Mouse (Mus musculus) neural tube, embryonic 11.5 days (tissue): ENCODE results near the gene Gm20219. TPM values are rescaled to one million over a fixed set of nuclear protein-coding genes. Genes with fewer than 3 reads are reported as not detected.

ENCODE experiments used
- ATAC-seq: fragments of 200-750 bp; cut with Nextera tagmentation; 2 replicates; pipeline ENCODE4 v1.8.0; 2017; ENCODE audit warnings: moderate number of reproducible peaks, mild to moderate bottlenecking, moderate TSS enrichment, moderate library complexity; ENCODE audit not compliant: insufficient read depth, low FRiP score, low TSS enrichment
- DNase-seq: peaks from one replicate; pipeline ENCODE4 v3.0.0-alpha.2; 2015; ENCODE audit warnings: low spot score
- H3K27ac ChIP-seq: fragments of 300-500 bp; sonication (generic); 2 replicates; pipeline ENCODE4 v1.5.1; 2014; ENCODE audit warnings: low read depth, mild to moderate bottlenecking, low read length
- H3K27me3 ChIP-seq: fragments of 300-500 bp; sonication (generic); 2 replicates; pipeline ENCODE4 v1.6.1; 2014; ENCODE audit warnings: mild to moderate bottlenecking, low read length, mixed read lengths; ENCODE audit not compliant: control insufficient read depth, insufficient read depth
- H3K36me3 ChIP-seq: fragments of 300-500 bp; sonication (generic); 2 replicates; pipeline ENCODE4 v1.6.1; 2014; ENCODE audit warnings: mild to moderate bottlenecking, low read length, moderate library complexity, mixed read lengths; ENCODE audit not compliant: control insufficient read depth, insufficient read depth
- H3K4me1 ChIP-seq: fragments of 300-500 bp; sonication (generic); 2 replicates; pipeline ENCODE4 v1.6.1; 2014; ENCODE audit warnings: low read length, mixed read lengths; ENCODE audit not compliant: control insufficient read depth, insufficient read depth
- H3K4me2 ChIP-seq: fragments of 300-500 bp; sonication (generic); 2 replicates; pipeline ENCODE4 v1.6.1; 2014; ENCODE audit warnings: low read depth, mild to moderate bottlenecking, moderate library complexity
- H3K4me3 ChIP-seq: fragments of 300-500 bp; sonication (generic); 2 replicates; pipeline ENCODE4 v1.5.1; 2014; ENCODE audit warnings: low read depth, low read length
- H3K9ac ChIP-seq: fragments of 300-500 bp; sonication (generic); 2 replicates; pipeline ENCODE4 v1.6.1; 2014; ENCODE audit warnings: mild to moderate bottlenecking, low read length
- H3K9me3 ChIP-seq: fragments of 300-500 bp; sonication (generic); 2 replicates; pipeline ENCODE4 v1.6.1; 2016; ENCODE audit warnings: low read length; ENCODE audit not compliant: control insufficient read depth
- WGBS: fragments of 180-500 bp; shearing (Covaris S2); extraction: QIAGEN DNeasy Blood & Tissue Kit; methylation state at CpG from one replicate; pipeline ENCODE4 v1.1.7; 2014; 5-methylcytosine and 5-hydroxymethylcytosine counted together
- polyA plus RNA-seq: library from polyadenylated mRNA; unstranded; fragments of >200 nt; fragmentation: Nextera tagmentation; extraction: Ambion mirVana; gene quantifications from 2 replicates; pipeline ENCODE4 v1.2.1, GENCODE M21; 2014

Gm20219 gene
- 1.1 and 2.1 TPM in 2 replicates for polyA plus RNA-seq

DNA sequence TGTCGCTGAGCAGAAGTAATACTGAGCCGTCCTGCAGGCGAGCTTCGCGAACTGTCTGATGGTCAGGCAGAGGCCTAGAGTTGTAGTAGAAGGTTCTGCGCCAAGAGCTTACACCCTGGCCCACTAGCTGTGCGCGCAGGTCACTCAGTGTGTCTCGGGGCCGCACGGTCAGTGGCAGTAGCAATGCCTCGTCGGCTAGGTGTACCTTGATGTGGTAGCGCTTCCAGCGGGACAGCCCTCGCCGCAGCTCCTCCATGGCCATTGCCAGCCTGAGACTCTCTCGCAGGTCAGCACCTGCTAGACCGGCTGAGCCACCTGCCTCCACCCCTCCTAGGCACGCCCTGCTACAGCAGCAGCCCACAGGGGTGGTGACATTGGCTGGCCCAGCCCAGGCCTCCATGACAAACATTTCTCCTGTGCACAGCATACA lies at the start of gene Gm20219:
Gene Gm20219, minus strand, starts transcription at position 266 of the 430 bp plus-strand sequence.
- Histone ChIP-seq H3K4me1 (peaks cover 9% of the 10 kb centered on the region; the same call in 1 of the 2 replicates), H3K4me3 (no peak within 1 kb of the TSS), H3K27me3 (no peaks in the 10 kb centered on the region), H3K36me3 (no peaks in the 10 kb centered on the region; the same call in 1 of the 2 replicates), H3K27ac (no peak within 1 kb of the TSS), H3K9me3 (no peaks in the 10 kb centered on the region), H3K9ac (no peak within 1 kb of the TSS), H3K4me2 (no peak within 1 kb of the TSS)
- ATAC-seq (no peak), DNase-seq (no peak)
- WGBS = 80% methylated on average over 20 of the region's 20 CpGs

DNA sequence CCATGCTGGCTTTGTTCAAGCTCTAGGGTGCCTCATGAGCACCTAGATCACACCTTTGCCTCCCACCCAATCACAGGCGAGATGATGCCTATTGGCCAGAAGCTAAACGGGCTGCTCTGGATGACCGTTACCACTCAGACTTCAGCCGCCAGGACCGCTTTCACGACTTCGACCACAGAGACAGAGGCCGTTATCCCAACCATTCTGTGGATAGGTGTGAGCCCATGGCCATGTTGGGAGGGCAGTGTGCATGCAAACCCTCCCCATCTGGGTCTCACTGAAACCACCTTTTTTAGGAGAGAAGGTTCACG lies 49.8 kb upstream of the Gm20219 start:
- Histone ChIP-seq H3K27ac (no peak overlapping the region), H3K4me3 (no peak overlapping the region), H3K27me3 (no peaks in the 10 kb centered on the region), H3K4me2 (no peak overlapping the region), H3K4me1 (peaks cover 6% of the 10 kb centered on the region; the same call in 1 of the 2 replicates), H3K36me3 (peaks cover 55% of the 10 kb centered on the region), H3K9ac (no peak overlapping the region), H3K9me3 (no peaks in the 10 kb centered on the region)
- 87% methylated on average over 9 of the region's 9 CpGs for WGBS
- ATAC-seq (no peak), DNase-seq (no peak)

DNA sequence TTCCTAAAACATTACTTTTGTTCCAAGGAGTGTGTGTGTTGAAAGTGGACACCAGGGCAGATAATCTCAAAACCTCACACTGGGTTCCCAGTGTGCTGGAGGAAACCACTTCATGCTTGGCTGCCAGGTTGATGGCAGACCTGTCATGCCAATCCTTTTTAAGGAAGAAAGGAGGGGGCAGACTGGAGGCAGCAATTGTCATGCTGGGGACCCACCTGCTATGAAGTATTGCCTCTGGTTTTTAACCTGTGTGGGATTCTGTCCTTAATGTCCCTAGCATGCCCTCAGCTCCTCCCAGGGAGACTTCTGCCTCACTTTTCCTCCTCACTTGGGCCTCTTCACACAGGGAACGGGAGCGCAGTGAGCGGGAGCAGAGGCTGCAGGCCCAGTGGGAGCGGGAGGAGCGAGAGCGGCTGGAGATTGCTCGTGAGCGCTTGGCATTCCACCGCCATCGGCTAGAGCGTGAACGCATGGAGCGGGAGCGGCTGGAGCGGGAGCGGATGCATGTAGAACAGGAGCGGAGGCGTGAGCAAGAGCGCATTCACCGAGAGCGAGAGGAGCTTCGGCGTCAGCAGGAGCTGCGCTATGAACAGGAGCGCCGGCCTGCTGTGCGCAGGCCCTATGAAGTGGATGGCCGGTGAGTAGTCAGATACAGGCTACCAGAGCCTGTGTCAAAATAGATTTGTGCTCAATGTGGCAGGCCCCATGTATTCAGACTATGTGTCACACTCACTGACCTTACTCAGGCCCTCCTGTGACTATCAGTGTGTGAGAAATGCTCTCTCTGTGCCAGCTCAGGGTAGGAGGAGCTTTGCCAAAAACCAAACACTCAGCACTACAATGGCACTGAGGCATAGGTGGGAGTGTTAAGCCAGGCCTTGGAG lies 49.2 kb upstream of the Gm20219 start:
- 97% methylated on average over 28 of the region's 28 CpGs for WGBS
- H3K27me3 ChIP-seq = no peaks in the 10 kb centered on the region
- H3K4me3 ChIP-seq = no peak overlapping the region
- H3K4me1 ChIP-seq = peaks cover 2% of the 10 kb centered on the region; the same call in 1 of the 2 replicates
- no peak overlapping the region for H3K9ac ChIP-seq
- peaks cover 55% of the 10 kb centered on the region for H3K36me3 ChIP-seq
- H3K9me3 ChIP-seq = no peaks in the 10 kb centered on the region
- H3K27ac ChIP-seq = no peak overlapping the region
- no peak for ATAC-seq
- DNase-seq = no peak
- H3K4me2 ChIP-seq = no peak overlapping the region

DNA sequence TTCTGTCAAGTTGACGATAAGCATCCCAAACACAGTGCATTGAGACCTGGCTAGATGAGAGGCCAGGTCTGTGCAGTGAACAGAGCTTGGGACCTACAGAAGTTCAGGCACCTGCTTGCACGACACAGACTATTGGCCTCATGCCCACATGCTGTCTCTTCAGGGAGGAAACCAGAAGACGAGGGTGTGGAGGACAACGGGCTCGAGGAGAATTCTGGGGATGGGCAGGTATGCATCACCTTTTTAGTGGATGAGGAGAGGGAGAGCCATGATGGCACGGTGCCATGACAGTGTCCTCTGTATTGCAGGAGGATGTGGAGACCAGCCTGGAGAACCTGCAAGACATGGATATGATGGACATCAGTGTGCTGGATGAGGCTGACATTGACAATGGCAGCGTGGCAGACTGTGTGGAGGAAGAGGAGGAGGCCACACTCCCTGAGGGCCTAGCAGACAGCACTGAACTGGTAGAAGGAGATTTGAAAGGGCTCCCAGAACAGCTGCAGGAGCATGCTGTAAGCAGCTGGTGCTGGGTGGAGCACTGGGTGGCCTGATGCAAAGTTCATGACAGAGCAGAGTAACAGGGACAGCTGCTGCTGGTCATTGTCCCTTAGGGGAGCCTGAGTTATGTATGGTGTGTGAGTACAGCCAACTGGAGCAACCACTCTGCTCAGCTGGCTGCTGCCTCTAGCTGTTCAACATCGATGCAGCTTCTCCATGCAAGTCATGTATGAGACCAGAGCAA lies 39.5 kb upstream of the Gm20219 start:
- Histone ChIP-seq H3K9ac (no peak overlapping the region), H3K27ac (no peak overlapping the region), H3K4me3 (no peak overlapping the region), H3K9me3 (no peaks in the 10 kb centered on the region), H3K4me1 (no peaks in the 10 kb centered on the region), H3K4me2 (no peak overlapping the region), H3K36me3 (peaks cover 52% of the 10 kb centered on the region), H3K27me3 (no peaks in the 10 kb centered on the region)
- DNase-seq = no peak
- ATAC-seq = no peak
- 94% methylated on average over 8 of the region's 8 CpGs for WGBS

DNA sequence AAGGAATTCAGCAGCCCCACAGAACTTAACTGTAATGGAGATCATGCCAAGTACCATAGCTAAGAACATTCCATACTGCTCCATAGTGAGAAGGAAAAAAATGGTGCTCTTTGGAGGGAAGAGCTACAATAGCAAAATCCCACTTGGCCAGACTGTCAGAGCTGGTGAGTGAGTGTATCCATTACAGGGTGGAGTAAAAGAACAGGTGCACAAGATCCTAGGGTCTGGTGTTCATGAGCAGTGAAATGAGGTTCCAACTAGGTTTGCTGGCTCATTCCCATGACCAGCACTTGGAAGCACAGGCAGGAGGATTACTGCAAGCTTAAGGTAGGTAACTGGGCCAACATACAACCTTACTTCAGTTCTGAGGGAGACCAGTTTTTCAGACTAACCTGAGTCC lies 38.4 kb upstream of the Gm20219 start:
- no peak for DNase-seq
- no peaks in the 10 kb centered on the region for H3K27me3 ChIP-seq

DNA sequence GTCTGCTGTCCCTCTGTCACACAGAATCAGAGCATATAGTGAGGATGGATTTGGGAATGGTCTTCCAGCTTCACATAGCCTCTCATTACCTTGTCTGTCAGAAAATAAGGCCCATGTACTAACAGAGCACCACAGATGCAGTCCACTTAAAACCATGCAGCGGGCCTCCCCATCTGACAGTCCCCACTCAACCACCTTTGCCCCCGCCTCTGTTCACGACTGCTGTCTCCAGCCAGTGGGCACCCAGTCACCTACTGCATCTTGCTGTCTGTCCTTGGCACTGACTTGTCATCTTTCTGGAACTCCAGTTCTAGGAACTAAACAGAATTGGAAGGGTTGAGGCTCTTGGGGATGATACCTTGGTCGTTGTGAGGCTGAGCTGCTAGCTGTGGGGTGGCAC lies 34.7 kb upstream of the Gm20219 start:
- Histone ChIP-seq H3K27me3 (no peaks in the 10 kb centered on the region), H3K4me1 (peaks cover 14% of the 10 kb centered on the region), H3K27ac (no peak overlapping the region), H3K9ac (no peak overlapping the region), H3K4me2 (no peak overlapping the region), H3K4me3 (no peak overlapping the region), H3K36me3 (peaks cover 33% of the 10 kb centered on the region), H3K9me3 (no peaks in the 10 kb centered on the region)
- no peak for DNase-seq
- ATAC-seq = no peak
- WGBS = 93% methylated on average over 4 of the region's 4 CpGs

More for the DNA sequence above, 38.4 kb upstream of the Gm20219 start:
- H3K4me3 ChIP-seq = no peak overlapping the region
- H3K4me2 ChIP-seq = no peak overlapping the region
- H3K9ac ChIP-seq = no peak overlapping the region
- no peaks in the 10 kb centered on the region for H3K9me3 ChIP-seq
- peaks cover 50% of the 10 kb centered on the region for H3K36me3 ChIP-seq
- H3K4me1 ChIP-seq = no peaks in the 10 kb centered on the region
- no peak for ATAC-seq
- no peak overlapping the region for H3K27ac ChIP-seq

DNA sequence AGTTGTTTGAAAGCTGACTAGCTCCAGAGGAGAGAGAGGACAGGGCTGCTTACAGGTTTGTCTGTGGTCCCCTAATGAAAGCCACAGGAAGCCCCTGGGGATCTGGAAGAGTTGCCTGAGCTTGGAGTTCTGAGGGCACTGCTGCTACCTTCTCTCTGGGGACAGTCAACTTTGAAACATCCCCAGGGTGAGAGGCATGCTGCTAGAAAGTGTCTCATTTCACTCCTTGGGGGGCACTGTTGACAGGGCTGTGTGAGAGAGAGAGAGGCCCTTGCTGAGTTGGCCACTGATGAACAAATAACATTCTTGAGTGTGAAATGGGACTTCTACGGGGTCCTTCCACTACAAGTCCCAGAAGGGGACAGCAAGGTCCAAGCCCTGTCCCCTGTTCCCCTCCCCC lies 33.6 kb upstream of the Gm20219 start:
- H3K4me1 ChIP-seq = peaks cover 23% of the 10 kb centered on the region
- H3K4me2 ChIP-seq = no peak overlapping the region
- no peak overlapping the region for H3K9ac ChIP-seq
- H3K27ac ChIP-seq = no peak overlapping the region
- no peak for ATAC-seq
- H3K4me3 ChIP-seq = no peak overlapping the region
- H3K36me3 ChIP-seq = peaks cover 27% of the 10 kb centered on the region
- no peaks in the 10 kb centered on the region for H3K27me3 ChIP-seq
- 50% methylated on average over 1 of the region's 1 CpGs for WGBS
- no peaks in the 10 kb centered on the region for H3K9me3 ChIP-seq
- DNase-seq = no peak

DNA sequence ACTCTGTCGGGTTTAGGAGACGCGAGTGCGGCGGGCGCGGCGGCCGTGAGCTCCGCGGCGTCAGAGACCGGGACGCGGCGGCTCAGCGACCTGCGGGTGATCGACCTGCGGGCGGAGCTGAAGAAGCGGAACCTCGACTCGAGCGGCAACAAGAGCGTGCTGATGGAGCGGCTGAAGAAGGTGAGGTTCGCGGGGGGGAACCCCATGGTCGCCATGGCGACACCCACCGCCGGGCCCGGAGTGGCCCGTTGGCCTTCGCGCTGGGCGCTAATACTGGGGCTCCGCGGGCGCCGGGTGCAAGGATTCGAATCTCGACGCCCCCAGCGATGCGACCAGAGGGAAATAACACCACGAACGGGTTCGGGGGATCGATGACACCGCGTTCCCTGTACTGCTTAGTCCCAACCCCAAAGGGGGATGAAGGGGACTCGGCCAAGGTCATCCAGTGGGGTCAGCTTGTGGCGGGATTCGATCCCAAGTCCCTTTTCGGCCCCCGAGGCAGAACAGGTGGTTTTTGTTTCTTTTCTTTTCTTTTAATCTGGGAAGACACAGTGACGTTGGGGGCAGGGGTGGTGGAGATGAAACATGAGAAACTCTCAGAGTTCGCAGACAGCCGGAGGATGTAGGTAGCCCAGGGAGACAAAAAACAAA lies 31.1 kb upstream of the Gm20219 start:
- H3K9me3 ChIP-seq = no peaks in the 10 kb centered on the region
- peak overlapping the region; percentile 86 for H3K27ac ChIP-seq
- no peaks in the 10 kb centered on the region for H3K27me3 ChIP-seq
- DNase-seq (peak; percentile 59), ATAC-seq (peak; percentile 40)
- under 1% methylated on average over 61 of the region's 61 CpGs for WGBS
- H3K4me3 ChIP-seq = peak overlapping the region; percentile 97
- H3K36me3 ChIP-seq = peaks cover 33% of the 10 kb centered on the region
- peak overlapping the region; percentile 87 for H3K9ac ChIP-seq
- H3K4me1 ChIP-seq = peaks cover 30% of the 10 kb centered on the region
- peak overlapping the region; percentile 81 for H3K4me2 ChIP-seq
